Mouse (Mus musculus): Measurements from ENCODE around the gene Oas1e.

Gene Oas1e

GRCm38 (mm10) chr5:120776801-120777200 is 18.5 kb downstream of the Oas1e start:
- no peak for DNase-seq (ENCODE audit: inconsistent age in 2 of 2, low spot score in 1 of 2)

GRCm38 (mm10) chr5:120775287-120775985 is 19.9 kb downstream of the Oas1e start:
- DNase-seq (ENCODE audit: inconsistent age in 2 of 2, low spot score in 1 of 2) = no peak

- DNase-seq (ENCODE audit: inconsistent age in 2 of 2, low spot score in 1 of 2) = no peak
Measured at GRCm38 (mm10) chr5:120769396-120769795, 25.9 kb downstream of the Oas1e start.

- no peak for DNase-seq (ENCODE audit: inconsistent age in 2 of 2, low spot score in 1 of 2)
Measured at GRCm38 (mm10) chr5:120765010-120765409, 30.3 kb downstream of the Oas1e start.

GRCm38 (mm10) chr5:120761901-120762300 is 33.4 kb downstream of the Oas1e start:
- DNase-seq (ENCODE audit: inconsistent age in 2 of 2, low spot score in 1 of 2) = peak in 1 of 2 experiments; percentile 52

- DNase-seq (ENCODE audit: inconsistent age in 2 of 2, low spot score in 1 of 2) = no peak
Measured at GRCm38 (mm10) chr5:120754215-120754614, 41.1 kb downstream of the Oas1e start.

- peak; percentile 38 to 66 for DNase-seq (ENCODE audit: inconsistent age in 2 of 2, low spot score in 1 of 2)
Measured at GRCm38 (mm10) chr5:120752786-120753185, 42.5 kb downstream of the Oas1e start.

- DNase-seq (ENCODE audit: inconsistent age in 2 of 2, low spot score in 1 of 2) = no peak
Measured at GRCm38 (mm10) chr5:120751206-120751605, 44.1 kb downstream of the Oas1e start.

GRCm38 (mm10) chr5:120749688-120750087 is 45.6 kb downstream of the Oas1e start, which contains the start of gene Oas2:
Gene Oas2 (minus strand): TSS chr5:120749853.
- peak in 1 of 2 experiments; percentile 32 for DNase-seq (ENCODE audit: inconsistent age in 2 of 2, low spot score in 1 of 2)

- peak; percentile 13 to 85 for DNase-seq (ENCODE audit: inconsistent age in 2 of 2, low spot score in 1 of 2)
Measured at GRCm38 (mm10) chr5:120746451-120746850, 48.9 kb downstream of the Oas1e start.

- peak in 1 of 2 experiments; percentile 75 for DNase-seq (ENCODE audit: inconsistent age in 2 of 2, low spot score in 1 of 2)
Measured at GRCm38 (mm10) chr5:120742125-120742524, 53.2 kb downstream of the Oas1e start.

Measured in adrenal gland, adult (tissue).